Mouse (Mus musculus): ENCODE results near the gene Tmem248.
"Not testable (repeated sequence)": the region's sequence is repeated elsewhere in the genome, so short reads cannot be mapped to it uniquely, and the experiment has no call there.

Gene Tmem248

DNA sequence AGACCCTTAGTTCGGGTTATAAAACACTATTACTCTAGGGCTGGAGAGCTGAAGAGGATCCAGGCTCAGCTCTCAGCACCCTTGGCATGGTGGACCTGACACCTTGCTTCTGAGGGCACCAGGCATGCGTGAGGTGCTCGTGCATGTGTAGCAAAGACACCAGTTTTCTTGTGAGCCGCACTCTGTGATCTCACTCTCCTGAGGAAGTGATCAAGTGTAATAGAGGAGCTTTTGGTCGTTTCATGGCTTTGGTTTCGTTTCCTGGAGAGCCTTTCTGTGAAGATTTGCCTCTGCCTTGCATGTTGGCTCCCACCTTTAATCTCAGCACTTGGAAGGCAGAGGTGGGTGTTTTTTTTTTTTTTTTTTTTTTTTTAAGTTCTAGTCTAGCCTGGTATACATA is 12.3 kb upstream of the Tmem248 start:
- no peak for DNase-seq

DNA sequence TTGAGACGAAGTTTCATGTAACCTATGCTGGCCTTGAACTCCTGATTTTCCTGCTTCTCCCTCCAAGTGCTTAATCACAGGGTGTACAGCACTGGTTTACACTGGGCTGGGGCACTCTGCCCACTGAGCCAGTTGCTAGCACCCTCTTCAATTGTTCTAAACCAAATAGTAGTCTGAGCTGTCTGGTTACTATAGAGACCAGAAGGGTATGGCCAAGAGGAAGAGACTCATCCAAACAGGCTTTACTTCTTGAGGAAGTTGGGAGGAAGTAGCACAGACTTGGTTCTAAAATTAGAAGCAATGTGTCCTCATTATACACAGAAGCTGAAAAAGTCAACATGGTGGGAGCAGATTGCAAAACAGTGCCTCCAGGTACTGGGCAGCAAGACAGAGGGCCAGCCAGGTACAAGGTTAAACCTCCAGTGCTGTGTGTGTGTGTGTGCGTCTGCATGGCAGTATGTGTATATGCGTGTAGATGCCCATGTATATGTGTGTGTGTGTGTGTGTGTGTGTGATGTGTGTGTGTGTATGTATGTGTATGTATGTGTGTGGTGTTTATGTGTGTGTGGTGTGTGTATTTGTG is 11.3 kb upstream of the Tmem248 start:
- no peak for DNase-seq

DNA sequence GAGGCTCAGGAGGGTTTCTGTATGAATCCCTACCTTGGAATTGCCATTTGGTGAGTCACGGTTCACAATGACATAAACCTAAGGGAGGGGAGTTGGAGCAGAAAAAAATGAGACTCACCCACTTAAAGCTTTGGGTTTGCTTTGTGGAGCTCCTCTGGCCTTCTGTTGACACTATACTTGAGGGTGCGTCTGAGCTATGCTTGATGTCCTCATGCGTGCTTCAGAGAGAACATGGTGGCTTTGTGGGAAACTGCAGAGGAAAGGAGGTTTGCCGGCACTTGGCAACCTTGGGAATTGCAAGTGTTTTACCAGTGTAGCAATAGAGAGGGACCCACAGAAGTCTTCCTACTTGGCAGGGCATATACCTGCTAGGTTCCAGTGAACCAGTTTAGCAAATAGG is 9.6 kb upstream of the Tmem248 start:
- DNase-seq = no peak

DNA sequence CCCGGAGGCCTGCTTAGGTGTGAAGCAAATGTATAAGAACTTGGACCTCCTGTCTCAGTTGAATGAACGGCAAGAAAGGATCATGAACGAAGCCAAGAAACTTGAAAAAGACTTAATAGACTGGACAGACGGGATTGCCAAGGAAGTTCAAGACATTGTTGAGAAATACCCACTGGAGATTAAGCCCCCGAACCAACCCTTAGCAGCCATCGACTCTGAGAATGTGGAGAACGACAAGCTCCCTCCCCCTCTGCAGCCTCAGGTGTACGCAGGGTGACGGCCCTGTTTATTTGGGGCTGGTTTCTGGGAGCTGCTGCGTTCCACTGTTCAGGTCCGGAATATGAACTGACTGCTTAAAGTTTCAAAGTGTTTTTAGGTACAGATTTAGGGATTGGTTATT is 3.9 kb upstream of the Tmem248 start:
- no peak for DNase-seq

DNA sequence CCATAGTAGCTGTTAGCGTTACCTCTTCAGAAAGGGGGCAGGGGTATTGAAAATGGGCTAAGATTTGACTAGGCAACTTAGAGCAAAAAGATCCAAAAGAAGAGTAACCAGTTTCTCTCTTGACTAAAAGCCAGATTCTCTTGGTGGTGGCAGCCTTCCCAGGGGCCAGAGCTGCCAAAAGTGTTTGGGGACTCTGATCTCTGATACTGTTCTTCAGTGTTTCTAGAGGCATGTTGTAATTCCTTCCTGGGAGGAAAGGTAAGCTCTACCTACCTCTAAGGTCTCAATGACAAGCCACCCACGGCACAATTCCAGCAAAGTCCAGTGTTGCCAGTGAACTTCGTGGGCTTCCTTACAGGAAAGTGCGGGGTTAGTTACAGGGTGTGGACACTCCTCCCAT is 525 bp downstream of the Tmem248 start:
- DNase-seq = no peak

DNA sequence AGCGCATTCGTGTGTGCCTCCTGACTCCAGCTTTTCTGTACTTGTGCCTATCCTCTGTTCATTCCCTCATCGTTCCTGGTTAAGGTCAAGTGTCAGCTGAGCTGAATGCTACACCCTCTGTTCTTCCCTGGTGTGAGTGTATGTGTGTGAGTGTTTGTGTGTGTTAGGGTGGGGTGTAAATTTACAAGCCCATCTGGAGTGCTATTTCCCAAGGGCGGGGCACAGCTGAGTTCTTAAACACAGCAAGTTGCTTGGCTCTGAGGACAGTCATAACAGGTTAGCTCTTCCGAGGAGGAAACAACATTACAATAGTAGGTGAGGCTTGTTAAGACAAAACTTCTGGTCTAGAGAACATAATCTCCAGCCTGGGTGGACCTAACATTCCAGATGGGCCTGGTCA is 1.5 kb downstream of the Tmem248 start:
- DNase-seq = no peak

DNA sequence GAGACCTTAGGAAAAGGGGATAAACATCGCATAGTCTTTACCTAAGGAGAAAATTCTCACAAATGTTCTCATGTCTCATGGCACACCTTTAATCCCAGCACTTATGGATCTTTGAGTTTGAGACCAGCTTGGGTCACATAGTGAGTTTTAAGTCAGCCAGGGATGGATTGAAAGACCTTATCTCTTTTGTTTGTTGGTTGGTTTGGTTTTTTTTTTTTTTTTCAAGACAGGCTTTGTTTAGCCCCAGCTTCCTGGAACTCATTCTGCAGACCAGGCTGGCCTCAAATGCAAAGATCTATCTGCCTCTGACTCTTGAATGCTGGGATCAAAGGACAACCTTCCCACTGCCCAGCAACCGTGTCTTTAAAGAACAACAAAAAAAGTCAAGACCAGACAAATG is 4.4 kb downstream of the Tmem248 start:
- DNase-seq = no peak

DNA sequence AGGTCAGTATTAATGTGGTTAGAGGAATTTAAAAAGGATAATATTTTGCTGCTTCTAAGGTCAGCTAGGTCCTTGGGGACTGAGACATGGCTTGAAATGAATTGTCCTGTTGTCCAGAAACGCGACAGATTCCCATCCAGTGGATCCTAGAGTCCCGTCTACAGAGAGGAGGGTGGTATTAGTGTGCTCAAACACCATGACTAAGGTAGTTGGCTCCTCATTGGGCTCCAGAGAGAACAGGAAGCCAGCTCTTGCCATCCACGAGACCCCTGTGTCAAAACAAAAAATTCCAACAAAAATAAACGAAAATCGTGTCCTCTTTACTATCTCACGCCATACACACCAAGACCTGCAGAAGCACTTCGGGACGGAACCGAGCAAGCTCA is 4.9 kb downstream of the Tmem248 start:
- DNase-seq = no peak

DNA sequence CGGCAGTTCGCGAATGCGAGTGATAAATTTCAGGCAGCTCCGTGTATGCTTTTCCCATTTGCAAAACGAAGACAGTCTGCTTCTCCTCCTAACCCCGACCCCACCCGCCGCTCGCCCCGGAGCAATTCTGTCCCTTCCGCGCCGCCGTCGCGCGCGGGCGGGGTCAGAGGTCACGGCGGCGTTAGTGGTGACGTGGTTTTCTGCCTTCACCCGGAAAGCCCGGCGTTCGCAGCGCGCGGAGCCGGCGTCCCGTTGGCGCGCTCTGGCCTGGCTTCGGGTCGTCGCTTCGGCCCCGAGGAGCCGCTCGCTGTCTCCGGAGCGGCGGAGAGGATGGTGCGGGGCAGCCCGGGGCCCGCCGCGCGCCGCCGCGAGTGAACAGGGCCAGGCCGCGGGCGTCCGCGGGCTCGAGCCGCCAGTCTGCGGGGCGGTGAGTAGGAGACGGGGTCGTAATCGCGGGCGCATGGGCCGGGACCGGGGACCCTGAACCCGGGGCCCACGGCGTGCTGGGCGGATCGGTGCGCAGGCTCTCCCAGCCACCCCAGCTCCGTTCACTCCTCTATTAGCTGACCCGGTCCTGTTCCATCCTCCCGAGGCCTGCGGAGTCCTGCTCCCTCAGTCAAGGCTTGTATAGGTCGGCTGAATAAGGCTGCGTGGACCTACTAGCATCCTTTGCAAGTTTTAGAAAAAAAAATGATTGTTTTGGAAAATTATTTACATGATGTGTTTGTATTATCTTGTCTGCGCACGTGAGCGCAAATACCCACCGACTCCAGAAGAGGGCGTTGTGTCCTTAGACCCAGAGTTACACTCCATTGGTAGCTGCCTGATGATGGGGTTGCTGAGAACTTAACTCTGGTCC is 5.5 kb downstream of the Tmem248 start:
- peak; percentile 94 for DNase-seq

DNA sequence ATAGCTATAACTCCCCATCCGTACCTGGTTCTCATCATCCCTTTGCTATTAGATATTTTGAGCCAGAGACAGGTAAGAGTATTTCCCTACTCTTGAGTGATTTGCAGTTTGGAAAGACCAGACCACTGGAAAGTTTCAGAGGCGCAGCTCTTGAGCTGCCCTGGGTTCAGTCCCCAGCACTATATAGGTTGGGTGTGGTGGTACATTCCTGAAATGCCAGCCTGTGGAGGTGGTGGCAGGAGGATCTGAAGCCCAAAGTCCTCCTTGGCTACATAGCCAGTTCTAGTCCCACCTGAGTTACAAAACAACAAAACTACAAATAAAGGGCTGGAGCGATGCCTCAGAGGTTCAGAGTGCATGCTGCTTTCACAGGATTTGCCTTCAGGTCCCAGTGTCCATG is 9.9 kb downstream of the Tmem248 start:
- DNase-seq = no peak

DNA sequence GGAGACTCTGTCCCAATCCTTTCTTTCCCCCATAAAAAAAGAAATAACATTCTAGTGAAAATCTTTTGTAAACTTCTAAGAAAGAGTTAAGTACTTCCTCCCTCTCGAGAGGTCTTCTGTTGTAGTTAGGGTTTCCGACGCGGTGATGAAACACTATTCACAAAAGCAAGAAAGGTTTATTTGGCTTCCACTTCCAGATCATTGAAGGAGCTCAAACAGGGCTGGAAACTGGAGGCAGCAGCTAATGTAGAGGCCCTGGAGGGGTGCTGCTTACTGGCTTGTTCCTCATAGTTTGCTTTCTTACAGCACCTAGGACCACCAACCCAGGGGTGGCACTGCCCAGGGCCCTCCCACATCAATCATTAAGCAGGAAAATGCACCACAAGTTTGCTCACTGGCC is 11.2 kb downstream of the Tmem248 start:
- no peak for DNase-seq

DNA sequence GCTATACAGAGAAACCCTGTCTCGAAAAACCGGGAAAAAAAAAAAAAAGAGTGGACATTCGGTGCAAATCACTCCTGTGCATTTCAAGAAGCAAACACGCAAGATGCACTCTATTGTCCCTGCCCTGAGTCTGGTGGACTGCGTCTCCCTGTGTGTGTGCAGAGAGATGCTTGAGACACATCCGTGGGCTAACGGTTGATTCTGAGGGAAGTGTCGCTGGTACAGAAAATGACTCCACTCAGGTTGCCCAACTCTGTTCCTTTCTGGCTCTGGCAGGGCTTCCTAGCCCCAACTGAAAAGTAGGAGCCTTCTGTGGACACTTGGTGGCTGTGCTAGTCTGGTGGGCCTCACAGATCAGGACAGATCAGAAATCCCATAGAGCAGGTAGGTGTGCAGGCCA is 19.4 kb downstream of the Tmem248 start:
- DNase-seq = no peak

DNA sequence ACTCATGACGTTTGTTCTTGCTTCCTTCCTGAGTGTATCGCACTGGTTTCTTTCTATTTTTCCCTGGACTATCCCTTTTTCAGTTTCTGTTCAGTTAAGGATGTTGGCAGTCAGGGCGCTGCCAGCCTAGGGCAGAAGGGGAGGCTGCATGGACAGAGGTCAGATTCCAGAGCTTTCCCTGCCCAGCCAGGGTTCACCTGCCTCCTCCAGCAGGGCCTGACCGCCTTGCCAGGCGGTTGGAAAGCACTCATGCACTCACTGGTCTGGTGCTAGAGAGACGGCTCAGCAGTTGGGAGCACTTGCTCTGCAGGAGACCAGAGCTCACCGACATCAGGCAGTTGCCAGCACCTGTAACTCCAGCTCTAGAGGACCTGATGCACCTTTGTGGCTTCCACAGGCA is 22.4 kb downstream of the Tmem248 start:
- no peak for DNase-seq

DNA sequence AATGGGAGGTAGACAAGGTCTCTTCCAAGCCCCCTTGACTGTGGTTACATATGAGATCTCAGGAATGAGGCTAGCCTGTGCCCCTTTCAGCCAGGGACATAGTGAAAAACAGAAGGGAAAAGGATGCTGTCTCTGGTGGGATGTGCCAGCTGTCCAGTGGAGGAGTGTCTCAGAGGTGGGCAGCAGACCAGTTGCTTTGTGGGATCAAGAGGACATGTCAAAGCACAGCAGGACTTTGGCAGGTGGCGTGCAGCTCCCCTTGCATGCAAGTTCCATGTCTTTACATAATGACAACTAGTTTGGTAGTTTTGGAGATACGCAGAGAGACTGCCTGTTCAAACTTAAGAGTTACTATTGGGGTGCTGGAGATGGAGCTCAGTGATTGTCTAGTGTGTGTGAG is 23.0 kb downstream of the Tmem248 start:
- DNase-seq = no peak

DNA sequence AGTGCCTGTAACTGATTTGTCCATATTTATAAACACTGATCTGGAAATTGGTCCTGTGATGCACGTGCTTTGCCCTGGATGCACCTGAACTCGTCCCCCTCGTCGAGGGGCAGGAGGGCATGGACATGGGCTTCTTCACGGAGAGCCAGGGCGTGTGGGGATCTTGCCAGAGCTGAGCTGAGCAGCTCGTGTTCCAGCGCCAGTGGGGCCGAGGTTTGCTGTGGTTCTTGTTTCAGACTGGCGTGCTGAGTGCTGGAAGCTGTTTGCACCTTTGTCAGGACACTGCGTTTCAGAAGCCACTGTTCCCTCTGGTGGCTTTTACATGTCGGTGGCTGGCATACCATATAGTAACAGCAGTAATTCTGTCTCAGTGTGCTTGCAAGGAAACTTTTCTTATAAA is 24.5 kb downstream of the Tmem248 start:
- no peak for DNase-seq

DNA sequence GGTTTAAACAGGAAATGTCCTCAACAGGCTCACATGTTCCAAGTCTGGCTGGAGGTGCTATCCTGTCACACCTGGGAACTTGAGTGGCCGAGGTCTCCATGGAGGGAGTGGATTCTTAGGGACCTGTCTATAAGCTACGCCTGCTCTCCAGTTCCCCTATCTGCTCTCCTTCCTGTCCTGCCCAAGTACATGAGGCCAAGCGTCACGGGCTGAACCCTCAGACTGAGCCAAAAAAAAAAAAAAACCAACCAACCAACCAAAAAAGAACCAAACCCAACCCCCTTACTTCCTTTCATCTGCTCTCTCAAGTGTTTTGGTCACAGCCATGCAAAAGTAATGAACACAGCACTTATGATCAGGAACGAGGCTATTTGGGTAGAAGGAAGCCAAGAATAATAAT is 30.9 kb downstream of the Tmem248 start:
- no peak for DNase-seq

DNA sequence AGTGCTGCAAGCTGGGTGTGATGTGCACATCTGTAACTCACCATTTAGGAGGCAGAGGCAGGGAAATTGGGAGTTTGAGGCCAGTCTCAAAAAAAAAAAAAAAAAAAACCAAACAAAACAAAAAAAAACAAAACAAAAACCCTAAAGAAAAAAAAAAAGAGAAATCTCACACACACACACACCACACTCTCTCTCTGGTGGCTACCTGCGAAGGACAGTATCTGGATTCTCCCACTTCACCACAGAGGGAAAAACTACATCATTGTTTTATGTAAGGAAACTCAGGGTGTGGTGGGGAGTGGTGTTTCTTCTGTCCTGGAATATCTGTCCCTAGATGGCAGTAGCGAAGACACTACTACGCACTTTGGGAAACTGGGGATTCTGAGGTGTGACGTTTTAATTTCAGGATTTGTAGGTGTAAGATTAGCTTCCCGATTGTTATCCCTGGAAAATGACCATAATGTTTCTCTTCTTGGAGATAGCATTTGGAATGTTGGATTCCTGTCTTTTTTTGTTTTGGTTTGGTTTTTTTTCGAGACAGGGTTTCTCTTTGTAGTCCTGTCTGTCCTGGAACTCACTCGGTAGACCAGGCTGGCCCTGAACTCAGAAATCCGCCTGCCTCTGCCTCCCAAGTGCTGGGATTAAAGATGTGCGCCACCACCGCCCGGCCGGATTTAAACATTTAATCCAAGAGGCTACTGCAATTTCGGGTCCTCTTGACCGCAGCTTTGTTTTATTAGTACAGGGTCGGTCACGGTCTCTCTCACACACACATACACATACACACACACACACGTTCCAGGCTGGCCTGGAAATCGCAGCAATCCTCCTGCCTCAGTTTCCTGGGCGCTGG is 37.5 kb downstream of the Tmem248 start:
- DNase-seq = peak; percentile 39

DNA sequence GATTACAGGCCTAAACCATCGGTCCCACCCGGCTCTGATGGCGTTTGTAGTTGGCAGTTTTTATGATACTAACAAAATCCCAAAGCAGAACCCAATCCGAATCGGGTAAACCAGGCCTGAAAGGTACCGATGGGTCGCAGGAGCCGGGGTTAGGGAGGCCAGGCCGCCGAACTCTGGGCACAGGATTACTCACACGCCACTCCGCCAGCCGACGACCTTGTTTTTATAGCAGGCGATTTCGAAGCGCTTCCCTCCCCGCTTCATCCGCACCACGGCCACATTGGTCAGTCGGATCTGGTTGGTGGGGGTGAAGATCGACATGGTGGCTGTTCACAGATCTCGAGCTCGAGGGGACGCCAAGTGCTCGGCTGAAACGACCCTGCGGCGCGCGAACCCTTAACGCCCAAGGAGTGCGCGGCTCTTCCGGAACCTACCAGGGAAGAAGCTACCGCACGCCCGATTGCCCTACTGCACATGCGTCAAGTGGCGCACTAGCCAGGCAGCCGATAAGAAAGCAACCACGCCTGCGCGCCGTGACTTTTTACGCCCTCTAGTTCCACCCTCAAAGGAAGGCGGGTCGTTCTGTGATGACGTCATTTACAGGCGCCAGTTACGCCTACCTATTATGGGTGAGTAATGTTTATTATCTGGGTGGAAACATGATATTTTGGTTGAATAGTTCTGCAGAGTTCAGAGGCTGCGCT is 38.3 kb downstream of the Tmem248 start, which contains the start of the genes Sbds and Tyw1:
Gene Sbds, minus strand, starts transcription at position 514 of the 704 bp plus-strand sequence.
Gene Tyw1, plus strand, starts transcription at position 603 of the 704 bp plus-strand sequence.
- peak; percentile 98 for DNase-seq

DNA sequence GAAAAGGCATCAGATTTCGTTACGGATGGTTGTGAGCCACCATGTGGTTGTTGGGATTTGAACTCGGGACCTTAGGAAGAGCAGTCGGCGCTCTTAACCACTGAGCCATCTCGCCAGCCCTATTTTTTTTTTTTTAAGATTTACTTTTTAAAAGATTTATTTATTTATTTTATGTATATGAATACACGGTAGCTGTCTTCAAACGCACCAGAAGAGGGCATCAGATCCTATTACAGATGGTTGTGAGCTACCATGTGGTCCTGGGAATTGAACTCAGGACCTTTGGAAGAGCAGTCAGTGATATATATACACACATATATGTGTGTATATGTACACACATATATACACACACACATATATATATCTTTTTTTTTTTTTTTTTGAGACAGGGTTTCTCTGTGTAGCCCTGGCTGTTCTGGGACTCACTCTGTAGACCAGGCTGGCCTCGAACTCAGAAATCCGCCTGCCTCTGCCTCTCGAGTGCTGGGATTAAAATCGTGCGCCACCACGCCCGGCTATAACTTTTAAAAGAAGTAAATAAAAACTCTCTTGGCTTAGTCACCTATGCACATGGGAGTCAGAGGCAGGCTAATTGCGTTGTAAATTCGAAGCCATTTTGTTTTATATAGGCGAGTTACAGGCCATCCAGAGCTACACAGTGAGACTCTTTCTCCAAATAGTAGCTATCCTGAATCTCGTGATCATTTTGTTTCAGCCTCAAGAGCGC is 39.1 kb downstream of the Tmem248 start:
- not testable (repeated sequence) for DNase-seq

DNA sequence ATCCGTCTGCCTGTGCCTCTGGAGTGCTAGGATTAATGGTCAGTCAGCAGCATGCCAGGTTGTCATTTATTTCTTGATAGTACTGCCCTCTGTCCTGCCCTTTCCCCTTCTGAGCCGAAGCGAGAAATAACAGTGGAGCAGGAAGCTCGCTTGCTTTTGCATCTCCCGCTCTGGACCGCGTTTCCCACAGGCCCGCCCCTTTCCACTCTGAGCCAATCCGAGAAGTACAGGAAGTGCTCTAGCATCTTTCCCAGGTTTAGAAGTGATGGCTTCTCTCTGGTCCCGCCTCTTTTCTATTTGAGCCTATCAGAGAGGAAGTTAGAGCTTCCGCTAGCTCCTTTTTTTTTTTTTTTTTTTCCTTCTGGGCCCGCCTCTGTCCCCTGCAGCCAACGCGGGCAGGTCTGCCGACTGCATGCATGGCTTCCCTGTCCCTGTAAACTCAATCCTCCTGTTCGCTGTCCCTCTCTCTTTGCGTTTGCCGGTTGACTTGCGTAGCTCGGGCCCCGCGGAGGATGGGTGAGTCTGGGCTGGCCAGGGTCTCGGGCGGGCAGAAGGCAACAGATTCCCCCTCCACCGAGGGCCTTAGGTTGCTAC is 39.9 kb downstream of the Tmem248 start:
- DNase-seq = peak; percentile 96

DNA sequence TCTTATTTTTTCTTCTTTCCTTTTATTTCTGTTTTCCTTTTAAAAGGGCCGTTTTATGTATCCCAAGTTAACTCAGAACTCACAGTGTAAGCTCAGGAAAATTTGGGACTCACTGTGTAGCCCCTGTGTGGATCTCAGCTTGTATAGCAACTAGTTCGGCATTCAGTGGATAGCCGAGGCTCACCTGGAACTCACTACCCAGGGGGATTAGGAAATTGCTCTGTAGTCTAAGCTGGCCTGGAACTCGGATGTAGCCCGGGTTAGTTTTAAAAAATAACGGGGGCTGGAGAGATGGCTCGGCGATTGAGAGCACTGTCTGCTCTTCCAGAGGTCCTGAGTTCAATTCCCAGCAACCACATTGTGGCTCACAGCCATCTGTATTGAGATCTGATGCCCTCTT is 40.4 kb downstream of the Tmem248 start:
- no peak for DNase-seq

DNA sequence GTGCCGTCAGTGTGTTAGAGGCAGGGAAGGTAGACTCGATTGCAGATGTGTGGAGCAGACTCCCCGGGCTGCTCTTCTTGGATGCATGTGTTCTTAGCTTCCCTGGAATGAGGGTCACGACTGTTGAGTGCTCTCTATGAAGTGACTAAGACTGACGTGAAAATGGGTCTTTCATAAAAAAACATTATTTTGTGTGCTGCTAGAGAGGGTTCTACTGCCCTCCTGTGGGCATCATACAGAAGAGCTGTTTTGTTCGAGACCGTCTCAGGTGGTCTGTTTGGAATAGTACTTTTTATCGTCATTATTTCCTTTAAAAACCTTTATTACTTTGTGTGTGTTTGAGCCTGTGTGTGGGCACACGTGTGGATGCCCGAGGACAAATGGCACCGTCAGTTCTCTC is 46.6 kb downstream of the Tmem248 start:
- DNase-seq = no peak

Data from right cerebral cortex, adult 18-20 months (tissue).